Mouse (Mus musculus) ES-E14 (cell line): ENCODE data around the gene Bcl9. TPM values are rescaled to one million over a fixed set of nuclear protein-coding genes. Genes with fewer than 3 reads are reported as not detected.

Experiments used
- DNase-seq: peaks from one replicate; pipeline ENCODE4 v3.0.0-alpha.2; 2013; ENCODE audit warnings: low read depth, low spot score
- H3K27ac ChIP-seq: 2 replicates; pipeline ENCODE4 v1.5.1; 2012; ENCODE audit warnings: low read depth, mild to moderate bottlenecking, low read length, moderate library complexity, mixed read lengths; ENCODE audit not compliant: poor library complexity, insufficient read depth, severe bottlenecking
- H3K36me3 ChIP-seq: 2 replicates; pipeline ENCODE4 v1.6.1; 2012; ENCODE audit warnings: mild to moderate bottlenecking, low read length, moderate library complexity, mixed read lengths; ENCODE audit not compliant: control insufficient read depth, poor library complexity, insufficient read depth, severe bottlenecking
- H3K4me1 ChIP-seq, 2 experiments: fragments of 150-350 bp in 1 of 2; sonication (generic) in 1 of 2; 2 replicates each; pipeline ENCODE4 v1.6.1; 2012; ENCODE audit warnings: low read length in 2 of 2, mild to moderate bottlenecking in 1 of 2, mixed read lengths in 1 of 2; ENCODE audit not compliant: control insufficient read depth in 2 of 2, insufficient read depth in 2 of 2, poor library complexity in 1 of 2
- H3K4me3 ChIP-seq, 2 experiments: fragments of 150-350 bp in 1 of 2; sonication (generic) in 1 of 2; 2 replicates each; pipeline ENCODE4 v1.5.1; 2012; ENCODE audit warnings: low read length in 2 of 2, low read depth in 1 of 2, mild to moderate bottlenecking in 1 of 2, mixed read lengths in 1 of 2; ENCODE audit not compliant: insufficient read depth in 1 of 2, poor library complexity in 1 of 2, severe bottlenecking in 1 of 2
- H3K9ac ChIP-seq: 2 replicates; pipeline ENCODE4 v1.6.1; 2012; ENCODE audit warnings: low read depth, mild to moderate bottlenecking, low read length, mixed read lengths; ENCODE audit not compliant: poor library complexity, insufficient read depth, severe bottlenecking
- H3K9me3 ChIP-seq: fragments of 150-350 bp; sonication (generic); 2 replicates; pipeline ENCODE4 v1.6.1; 2012; ENCODE audit warnings: low read depth, mild to moderate bottlenecking, low read length; ENCODE audit not compliant: control insufficient read depth, insufficient read depth
- CHD2 ChIP-seq: IDR thresholded peaks from 2 replicates; pipeline ENCODE4 v1.6.1; 2014; ENCODE audit warnings: mild to moderate bottlenecking, low read depth, low read length, inconsistent platforms
- HCFC1 ChIP-seq: IDR thresholded peaks from 2 replicates; pipeline ENCODE4 v1.6.1; 2012; ENCODE audit warnings: low read length, inconsistent platforms, borderline replicate concordance; ENCODE audit not compliant: insufficient read depth
- MAFK ChIP-seq: IDR thresholded peaks from 2 replicates; pipeline ENCODE4 v1.6.1; 2014; ENCODE audit warnings: mild to moderate bottlenecking, low read depth, low read length, inconsistent platforms; ENCODE audit not compliant: insufficient read depth
- ZC3H11A ChIP-seq: IDR thresholded peaks from 2 replicates; pipeline ENCODE4 v1.6.1; 2012; ENCODE audit warnings: low read depth, mild to moderate bottlenecking, inconsistent platforms, low read length, borderline replicate concordance
- ZNF384 ChIP-seq: IDR thresholded peaks from 2 replicates; pipeline ENCODE4 v1.6.1; 2012; ENCODE audit warnings: low read depth, low read length, inconsistent platforms
- in situ Hi-C, 2 experiments: fragments of 600-800 bp; cut with MboI; formaldehyde crosslinking; loops; one replicate each; pipeline ENCODE4 v1.15.1; 2025; ENCODE audit warnings: low sequenced_read_pairs in 2 of 2, inconsistent platforms in 1 of 2; ENCODE audit not compliant: unreplicated experiment in 2 of 2
- total RNA-seq: library from RNA; depleted of rRNA; stranded (reverse); fragments of 300-350 nt; gene quantifications from 2 replicates; pipeline ENCODE4 v1.2.3, GENCODE M21; 2012

Gene Bcl9
- total RNA-seq, 1 experiment: 8.1 TPM

GRCm38 (mm10) chr3:97215526-97215925 is 82.2 kb downstream of the Bcl9 start:
- H3K9ac ChIP-seq: no peak overlapping the region
- peaks cover 36% of the 10 kb centered on the region for H3K36me3 ChIP-seq
- no peak for DNase-seq
- H3K9me3 ChIP-seq: no peaks in the 10 kb centered on the region
- H3K4me1 ChIP-seq: no peaks in the 10 kb centered on the region
- TF ChIP-seq HCFC1: no peak
- no peak for TF ChIP-seq CHD2
- TF ChIP-seq MAFK: no peak
- TF ChIP-seq ZNF384: no peak
- TF ChIP-seq ZC3H11A: no peak
- in situ Hi-C loops: no loop called here
- H3K27ac ChIP-seq: no peak overlapping the region
- H3K4me3 ChIP-seq: no peak overlapping the region

DNA sequence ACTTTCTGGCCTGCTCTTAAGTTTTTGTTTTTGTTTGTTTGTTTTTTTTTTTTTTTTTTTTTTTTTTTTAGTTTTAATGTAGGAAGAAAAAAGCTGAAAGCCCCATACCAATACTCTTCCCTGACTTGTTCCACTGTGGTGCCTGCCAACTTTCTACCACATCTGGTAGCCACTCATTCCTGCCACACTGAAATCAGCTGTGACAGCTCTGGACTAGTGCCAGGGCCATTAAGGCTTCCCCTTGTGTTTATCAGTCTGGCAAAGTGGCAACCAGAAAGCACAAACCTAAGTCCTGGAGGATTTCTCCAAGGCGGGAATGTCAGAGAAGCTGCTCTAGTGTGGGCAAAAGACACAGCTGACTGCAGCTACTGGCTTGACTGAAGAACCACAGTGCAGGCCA is 83.3 kb downstream of the Bcl9 start:
- Histone ChIP-seq H3K27ac (no peak overlapping the region), H3K4me1 (no peaks in the 10 kb centered on the region), H3K4me3 (no peak overlapping the region), H3K36me3 (peaks cover 46% of the 10 kb centered on the region), H3K9me3 (no peaks in the 10 kb centered on the region), H3K9ac (no peak overlapping the region)
- no peak for DNase-seq
- TF ChIP-seq MAFK (no peak), CHD2 (no peak), HCFC1 (no peak), ZNF384 (no peak), ZC3H11A (no peak)
- in situ Hi-C loops: no loop called here

- no peak for TF ChIP-seq HCFC1
- no peak for TF ChIP-seq CHD2
- TF ChIP-seq MAFK: no peak
- no peak for TF ChIP-seq ZNF384
- TF ChIP-seq ZC3H11A: no peak
- in situ Hi-C loops: no loop called here
- Histone ChIP-seq H3K27ac (no peak overlapping the region), H3K9me3 (no peaks in the 10 kb centered on the region), H3K9ac (no peak overlapping the region), H3K4me3 (no peak overlapping the region), H3K4me1 (no peaks in the 10 kb centered on the region), H3K36me3 (peaks cover 43% of the 10 kb centered on the region)
- no peak for DNase-seq
Observed at GRCm38 (mm10) chr3:97213871-97214270, 83.8 kb downstream of the Bcl9 start.

- Histone ChIP-seq H3K9me3 (no peaks in the 10 kb centered on the region), H3K9ac (no peak overlapping the region), H3K4me3 (no peak overlapping the region), H3K36me3 (peaks cover 48% of the 10 kb centered on the region), H3K27ac (no peak overlapping the region), H3K4me1 (no peaks in the 10 kb centered on the region; a peak in 1 of 4 replicates)
- no peak for DNase-seq
- TF ChIP-seq CHD2 (no peak), MAFK (no peak), HCFC1 (no peak), ZNF384 (no peak), ZC3H11A (no peak)
- in situ Hi-C loops: no loop called here
Observed at GRCm38 (mm10) chr3:97211177-97211576, 86.5 kb downstream of the Bcl9 start.

- Histone ChIP-seq H3K4me3 (no peak overlapping the region), H3K9me3 (no peaks in the 10 kb centered on the region), H3K27ac (no peak overlapping the region), H3K4me1 (no peaks in the 10 kb centered on the region; a peak in 1 of 4 replicates), H3K36me3 (peaks cover 46% of the 10 kb centered on the region), H3K9ac (no peak overlapping the region)
- no peak for DNase-seq
- TF ChIP-seq MAFK (no peak), CHD2 (no peak), HCFC1 (no peak), ZC3H11A (no peak), ZNF384 (no peak)
- in situ Hi-C loops: no loop called here
Observed at GRCm38 (mm10) chr3:97209351-97209750, 88.4 kb downstream of the Bcl9 start.
